Mouse (Mus musculus) bone marrow macrophage, adult 2 months (primary cell): ENCODE results near the gene Pitpna. TPM values are rescaled to one million over a fixed set of nuclear protein-coding genes. Genes with fewer than 3 reads are reported as not detected.

Source experiments
- H3K27ac ChIP-seq: 2 replicates; pipeline ENCODE4 v1.5.1; 2012; ENCODE audit warnings: low read depth, low read length; ENCODE audit not compliant: insufficient read depth
- H3K4me1 ChIP-seq: 2 replicates; pipeline ENCODE4 v1.6.1; 2012; ENCODE audit warnings: low read length; ENCODE audit not compliant: control insufficient read depth, insufficient read depth
- H3K4me3 ChIP-seq: 2 replicates; pipeline ENCODE4 v1.5.1; 2012; ENCODE audit warnings: mild to moderate bottlenecking, low read length, moderate library complexity; ENCODE audit not compliant: insufficient read depth
- CTCF ChIP-seq: IDR thresholded peaks from 2 replicates; pipeline ENCODE4 v1.5.1; 2012; ENCODE audit warnings: low read depth, mild to moderate bottlenecking, low read length, moderate library complexity
- POLR2A ChIP-seq: IDR thresholded peaks from 2 replicates; pipeline ENCODE4 v1.6.1; 2012; ENCODE audit warnings: mild to moderate bottlenecking, low read depth, low read length, borderline replicate concordance
- polyA plus RNA-seq: library from polyadenylated mRNA; stranded (reverse); fragments of >200 nt; gene quantifications from 2 replicates; pipeline ENCODE4 v1.2.4, GENCODE M21; 2012; ENCODE audit not compliant: missing spikeins, insufficient read depth, insufficient read length

Pitpna gene
- 512 TPM in 2 replicates for polyA plus RNA-seq

GRCm38 (mm10) chr11:75587493-75588284 lies at the start of gene Pitpna:
Gene Pitpna, plus strand, starts transcription at chr11:75588097.
- H3K4me3 ChIP-seq = peak within 1 kb of the TSS; percentile 91
- H3K27ac ChIP-seq = peak within 1 kb of the TSS; percentile 63
- H3K4me1 ChIP-seq = peaks cover 61% of the 10 kb centered on the region
- no peak for TF ChIP-seq CTCF
- no peak for TF ChIP-seq POLR2A

- no peak for TF ChIP-seq POLR2A
- TF ChIP-seq CTCF = no peak
- no peak overlapping the region for H3K4me3 ChIP-seq
- peak overlapping the region; percentile 22 for H3K27ac ChIP-seq
- peaks cover 76% of the 10 kb centered on the region for H3K4me1 ChIP-seq
Observed at GRCm38 (mm10) chr11:75538184-75538969, 49.5 kb upstream of the Pitpna start.

DNA sequence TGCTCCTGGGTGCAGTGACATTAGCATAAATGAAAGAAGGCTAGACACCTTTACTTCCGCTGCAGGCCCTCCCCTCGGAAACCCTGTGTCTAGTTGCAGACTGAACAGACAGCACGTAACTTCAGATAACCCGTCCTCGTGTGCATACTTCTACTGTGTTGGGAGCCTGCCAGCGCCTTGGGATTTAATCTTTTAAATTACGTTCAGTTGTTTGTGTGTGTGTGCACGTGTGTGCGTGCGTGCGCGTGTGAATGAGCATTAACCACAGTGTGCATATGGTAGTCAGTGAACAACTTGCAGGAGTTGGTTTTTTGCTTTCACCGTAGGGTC lies 49.0 kb upstream of the Pitpna start:
- no peak for TF ChIP-seq CTCF
- TF ChIP-seq POLR2A = no peak
- peak overlapping the region; percentile 5; the same call in 1 of the 2 replicates for H3K27ac ChIP-seq
- H3K4me1 ChIP-seq = peaks cover 77% of the 10 kb centered on the region
- no peak overlapping the region for H3K4me3 ChIP-seq

DNA sequence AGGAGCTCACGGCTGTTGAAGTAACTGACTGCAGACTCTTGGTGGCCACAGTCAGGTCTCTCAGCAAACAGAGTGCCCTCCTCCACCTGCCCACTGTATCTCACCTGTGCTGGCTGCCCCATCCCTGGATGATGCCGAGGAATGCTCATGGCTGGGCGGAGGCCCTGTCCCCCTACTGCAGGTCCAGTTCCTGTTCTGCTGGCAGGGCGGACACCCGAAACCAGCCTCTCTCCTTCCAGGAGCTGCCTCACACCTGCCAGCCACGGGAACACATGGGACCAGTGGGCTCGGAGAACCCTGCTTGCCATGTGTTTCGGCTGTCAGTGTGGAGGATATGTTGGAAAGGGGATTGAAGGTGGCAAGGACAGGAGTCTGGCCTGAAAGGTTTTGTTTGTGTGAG lies 47.7 kb upstream of the Pitpna start:
- no peak overlapping the region for H3K4me3 ChIP-seq
- peak overlapping the region; percentile 81 for H3K27ac ChIP-seq
- TF ChIP-seq CTCF (no peak), POLR2A (no peak)
- H3K4me1 ChIP-seq = peaks cover 84% of the 10 kb centered on the region

DNA sequence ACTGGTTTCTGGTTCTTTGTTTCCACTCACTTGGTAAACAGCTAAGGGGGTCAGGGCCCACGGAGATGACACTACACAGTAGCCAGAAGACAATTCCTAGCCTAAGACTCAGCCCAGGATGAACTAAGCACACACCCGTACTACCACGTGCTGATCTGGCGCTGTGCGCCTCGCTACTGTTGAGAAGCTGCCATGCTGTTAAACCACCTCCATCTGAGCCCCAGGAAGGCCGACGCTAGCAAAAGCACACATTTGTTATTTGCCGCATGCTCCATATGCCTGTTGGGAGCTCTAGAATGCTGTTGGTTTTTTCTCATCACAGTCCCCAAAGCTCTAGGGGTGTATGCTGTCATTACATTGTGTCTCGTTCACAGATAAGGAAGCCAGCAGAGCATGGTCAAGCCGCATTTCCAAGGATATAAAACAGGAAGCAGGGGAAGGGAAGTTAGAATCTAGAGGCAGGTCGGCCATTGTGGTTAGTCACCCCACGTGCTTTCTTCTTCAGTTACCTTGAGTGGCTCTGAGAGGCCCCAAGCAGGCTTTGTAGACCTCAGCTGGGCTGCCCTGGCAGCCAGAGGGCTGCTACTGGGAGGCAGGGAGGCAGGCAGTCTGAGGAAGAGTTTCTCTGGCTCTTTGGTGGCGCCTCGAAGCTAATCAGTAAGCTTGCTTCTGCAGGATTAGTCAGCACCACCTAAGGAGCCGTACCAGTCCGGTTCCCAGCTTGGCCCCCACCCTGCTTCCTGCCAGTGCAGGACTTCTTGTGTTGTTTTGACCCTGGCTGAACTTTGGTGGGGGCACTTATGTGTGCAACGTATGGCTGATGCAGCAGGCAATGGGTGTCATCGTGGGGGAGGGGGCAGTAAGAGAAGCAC lies 47.0 kb upstream of the Pitpna start:
- no peak overlapping the region for H3K4me3 ChIP-seq
- TF ChIP-seq POLR2A (no peak), CTCF (no peak)
- peaks cover 85% of the 10 kb centered on the region for H3K4me1 ChIP-seq
- H3K27ac ChIP-seq = peak overlapping the region; percentile 81

DNA sequence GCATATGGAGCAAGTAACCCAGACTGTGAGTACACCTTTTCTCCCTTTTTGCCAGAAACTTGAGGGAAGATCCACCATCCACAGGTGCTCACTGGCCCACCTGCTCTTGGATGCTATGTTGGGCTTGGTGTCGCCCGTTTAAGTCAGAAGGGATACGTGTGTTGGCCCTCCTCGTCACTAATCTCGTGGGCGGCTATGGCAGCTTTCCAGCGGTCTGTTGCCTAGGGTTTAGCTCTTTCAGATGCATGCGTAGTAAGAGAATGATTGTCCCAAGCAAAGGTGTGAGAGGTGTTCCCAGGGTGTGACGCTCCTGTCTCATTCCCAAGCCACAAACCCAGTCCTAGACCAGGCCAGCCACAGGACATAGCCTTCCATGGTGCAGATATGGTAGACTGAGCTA lies 43.2 kb upstream of the Pitpna start:
- TF ChIP-seq CTCF = no peak
- no peak for TF ChIP-seq POLR2A
- Histone ChIP-seq H3K27ac (no peak overlapping the region), H3K4me1 (peaks cover 82% of the 10 kb centered on the region), H3K4me3 (no peak overlapping the region)

DNA sequence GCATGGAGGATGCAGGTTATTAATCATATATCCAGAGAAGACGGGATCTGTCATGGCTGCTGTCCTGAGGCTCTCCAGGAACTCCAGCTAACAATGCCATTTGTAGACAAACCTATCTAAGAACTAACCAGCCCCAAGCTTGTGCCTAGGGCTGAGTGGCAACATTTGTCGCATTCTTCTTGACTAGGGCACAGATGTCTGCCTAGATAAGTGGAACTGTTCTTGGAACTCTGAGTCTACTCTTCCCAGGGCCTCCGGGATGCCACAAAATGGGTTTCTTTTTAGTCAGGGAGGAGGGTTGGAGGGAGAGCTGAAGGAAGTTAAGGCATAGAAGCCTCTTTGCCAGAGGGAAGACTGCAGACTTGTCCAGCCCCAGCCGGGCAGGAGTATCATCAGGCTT lies 41.8 kb upstream of the Pitpna start:
- H3K27ac ChIP-seq = peak overlapping the region; percentile 17; the same call in 1 of the 2 replicates
- H3K4me1 ChIP-seq = peaks cover 82% of the 10 kb centered on the region
- H3K4me3 ChIP-seq = no peak overlapping the region
- TF ChIP-seq CTCF (no peak), POLR2A (no peak)

- TF ChIP-seq CTCF = no peak
- TF ChIP-seq POLR2A = no peak
- peaks cover 72% of the 10 kb centered on the region for H3K4me1 ChIP-seq
- peak overlapping the region; percentile 99 for H3K27ac ChIP-seq
- H3K4me3 ChIP-seq = no peak overlapping the region
Observed at GRCm38 (mm10) chr11:75549658-75550111, 38.2 kb upstream of the Pitpna start.

DNA sequence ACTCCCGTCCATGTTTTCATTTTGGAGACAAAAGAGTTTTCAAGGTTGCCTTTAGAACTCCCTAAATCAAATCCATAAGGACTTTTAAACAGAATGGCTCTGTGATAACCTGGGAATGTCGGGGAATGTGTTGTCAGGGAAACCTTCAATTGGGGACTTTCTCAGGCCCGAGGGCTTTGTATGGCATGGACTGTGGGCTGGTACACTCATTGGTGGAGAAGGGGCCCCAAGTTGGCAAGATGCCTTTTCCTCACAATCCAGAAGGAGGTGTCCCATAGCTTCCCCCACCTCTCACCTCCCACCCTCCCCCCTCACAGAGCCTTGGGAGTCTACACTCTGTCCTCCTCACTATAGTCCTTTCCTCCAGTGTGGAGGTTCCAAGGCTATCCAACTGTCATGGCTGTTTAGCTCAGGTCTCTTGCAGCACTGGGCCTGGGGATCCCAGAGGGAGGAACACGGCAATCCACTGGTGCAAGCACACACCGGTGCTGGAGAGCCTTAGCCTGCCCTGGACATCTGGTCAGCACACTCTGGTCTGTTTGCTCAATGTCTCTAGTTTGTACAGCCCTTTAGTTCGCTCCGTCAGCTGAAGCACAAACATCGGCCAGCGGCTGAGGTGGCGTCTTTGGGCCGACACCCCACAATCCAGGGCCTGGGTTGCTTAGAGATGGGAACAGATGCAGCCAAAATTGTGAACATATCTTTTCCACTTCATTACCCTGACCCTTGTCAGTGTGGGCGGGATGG lies 37.5 kb upstream of the Pitpna start:
- Histone ChIP-seq H3K27ac (peak overlapping the region; percentile 99), H3K4me3 (no peak overlapping the region), H3K4me1 (peaks cover 66% of the 10 kb centered on the region)
- TF ChIP-seq POLR2A = no peak
- TF ChIP-seq CTCF = no peak
